Mouse (Mus musculus) urinary bladder, postnatal 25 days (tissue): ENCODE measurements around the gene Atxn7.
A peak's percentile ranks its signal among the peaks of the same experiment; 100 is the strongest.
"Not testable (repeated sequence)": the region's sequence is repeated elsewhere in the genome, so short reads cannot be mapped to it uniquely, and the experiment has no call there.

Experiments
- DNase-seq: peaks from one replicate; pipeline ENCODE4 v3.0.0; 2022; ENCODE audit warnings: low spot score

The Atxn7 gene

GRCm38 (mm10) chr14:13961401-13962112 is at the start of gene Atxn7, which contains the start of gene Thoc7:
Gene Atxn7, plus strand, starts transcription at chr14:13961440.
Gene Thoc7, minus strand, starts transcription at chr14:13961852.
- peak; percentile 52 for DNase-seq

- no peak for DNase-seq
These were observed 46.7 kb upstream of the Atxn7 start, which contains the start of gene Gm281 for GRCm38 (mm10) chr14:13914387-13915082. Gene Gm281, minus strand, starts transcription at chr14:13914478.

GRCm38 (mm10) chr14:13915207-13915606 is 46.0 kb upstream of the Atxn7 start:
- no peak for DNase-seq

- DNase-seq, result no peak
These were observed 44.0 kb upstream of the Atxn7 start for GRCm38 (mm10) chr14:13917208-13917607.

- DNase-seq, result peak; percentile 16
These were observed 43.6 kb upstream of the Atxn7 start for GRCm38 (mm10) chr14:13917630-13918029.

GRCm38 (mm10) chr14:13933290-13934051 is 27.8 kb upstream of the Atxn7 start:
- no peak for DNase-seq

GRCm38 (mm10) chr14:13934052-13934371 is 27.2 kb upstream of the Atxn7 start:
- no peak for DNase-seq

- DNase-seq, result no peak
These were observed 16.6 kb upstream of the Atxn7 start for GRCm38 (mm10) chr14:13944686-13945085.

- no peak for DNase-seq
These were observed 12.9 kb upstream of the Atxn7 start for GRCm38 (mm10) chr14:13948345-13948744.

GRCm38 (mm10) chr14:13950401-13950800 is 10.8 kb upstream of the Atxn7 start:
- no peak for DNase-seq

GRCm38 (mm10) chr14:13952151-13952550 is 9.1 kb upstream of the Atxn7 start:
- DNase-seq, result not testable (repeated sequence)

GRCm38 (mm10) chr14:13960079-13960478 is 1.2 kb upstream of the Atxn7 start:
- DNase-seq, result no peak

- DNase-seq, result peak; percentile 61
These were observed 536 bp upstream of the Atxn7 start for GRCm38 (mm10) chr14:13960482-13961325.

- DNase-seq, result no peak
These were observed 1.2 kb downstream of the Atxn7 start for GRCm38 (mm10) chr14:13962476-13962875.

GRCm38 (mm10) chr14:13963527-13963926 is 2.3 kb downstream of the Atxn7 start:
- DNase-seq, result no peak

GRCm38 (mm10) chr14:13967607-13968006 is 6.4 kb downstream of the Atxn7 start:
- no peak for DNase-seq

- DNase-seq, result no peak
These were observed 7.2 kb downstream of the Atxn7 start for GRCm38 (mm10) chr14:13968476-13968875.

GRCm38 (mm10) chr14:13970513-13970912 is 9.3 kb downstream of the Atxn7 start:
- DNase-seq, result no peak

GRCm38 (mm10) chr14:13971644-13972234 is 10.5 kb downstream of the Atxn7 start:
- DNase-seq, result no peak

- DNase-seq, result no peak
These were observed 16.3 kb downstream of the Atxn7 start for GRCm38 (mm10) chr14:13977498-13977897.

GRCm38 (mm10) chr14:13981286-13981685 is 20.0 kb downstream of the Atxn7 start:
- no peak for DNase-seq
